Mouse (Mus musculus): Measurements from ENCODE around the gene Speer4f1.

DNA sequence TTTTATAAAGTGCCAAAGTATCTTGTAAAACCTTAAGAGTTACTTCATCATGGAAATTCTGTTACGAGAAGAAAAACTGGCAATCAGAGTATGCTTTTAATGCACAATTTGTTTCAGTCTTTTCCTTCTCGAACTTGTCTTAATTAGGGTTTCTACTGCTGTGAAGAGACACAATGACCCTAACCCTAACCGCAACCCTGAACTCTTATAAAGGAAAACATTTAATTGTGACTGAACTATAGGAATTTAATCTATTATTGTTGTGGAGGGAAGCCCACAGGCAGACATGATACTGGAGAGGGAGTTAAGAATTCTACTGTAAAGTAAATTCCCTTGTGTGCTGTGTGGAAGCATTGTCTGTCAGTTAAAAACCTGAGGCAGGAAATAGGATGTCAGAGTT is 41.2 kb upstream of the Speer4f1 start:
- TF ChIP-seq GATA1 (IDR thresholded peaks at IDR 0.05; ENCODE audit: low read length): no peak
- no peak for TF ChIP-seq TAL1 (IDR thresholded peaks at IDR 0.05; ENCODE audit: low read length)

Measured in erythroblast, embryonic 14.5 days (primary cell).